Mouse (Mus musculus): ENCODE measurements around the gene Pls1. TPM values are rescaled to one million over a fixed set of nuclear protein-coding genes. Genes with fewer than 3 reads are reported as not detected.

Pls1 gene
- polyA plus RNA-seq, 1 experiment from 2014 or later, result 22.0 TPM

DNA sequence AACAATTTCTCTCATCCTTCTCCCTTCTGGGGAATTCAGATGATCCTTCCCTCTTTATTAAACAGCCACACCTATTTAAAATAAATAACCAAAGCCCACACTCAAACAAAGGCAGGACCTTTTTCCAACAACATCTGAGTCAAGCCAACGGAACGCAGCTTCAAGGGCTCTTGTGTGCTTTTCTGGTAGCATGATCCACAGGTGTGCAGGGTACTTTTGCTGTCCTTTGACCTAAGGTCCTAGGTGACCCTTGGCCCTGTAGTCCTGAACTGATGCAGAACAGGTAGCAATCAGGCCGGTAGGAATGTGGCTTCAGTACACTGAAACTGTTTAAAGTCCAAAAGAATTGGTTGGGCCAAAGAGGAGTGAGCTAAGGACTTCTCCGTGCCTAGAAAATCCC, 600 bp upstream of the Pls1 start:
- H3K4me3 ChIP-seq (ENCODE audit: low read length), result no peak overlapping the region
- no peaks in the 10 kb centered on the region for H3K9me3 ChIP-seq (ENCODE audit: low read length)
- H3K27ac ChIP-seq (ENCODE audit: low read length), result no peak overlapping the region
- ATAC-seq (ENCODE audit: low FRiP score, low TSS enrichment), result no peak
- H3K27me3 ChIP-seq (ENCODE audit: insufficient read depth, low read length), result peaks cover 11% of the 10 kb centered on the region
- H3K9ac ChIP-seq (replicated peaks; ENCODE audit: low read length), result no peak overlapping the region
- peaks cover 9% of the 10 kb centered on the region; the same call in 1 of the 2 replicates for H3K4me1 ChIP-seq (ENCODE audit: insufficient read depth, low read length)
- no peaks in the 10 kb centered on the region for H3K36me3 ChIP-seq (ENCODE audit: insufficient read depth, low read length)
- 57% methylated on average over 4 of the region's 4 CpGs for WGBS
- peak overlapping the region; percentile 93 for H3K4me2 ChIP-seq (replicated peaks; ENCODE audit: low read depth, low read length)

- H3K4me2 ChIP-seq (replicated peaks; ENCODE audit: low read depth, low read length), result no peak overlapping the region
- 0 out of 2 replicates have a peak, but pooled peaks cover 2% of the 10 kb centered on the region for H3K27me3 ChIP-seq (ENCODE audit: insufficient read depth, low read length)
- no peak for ATAC-seq (ENCODE audit: low FRiP score, low TSS enrichment)
- H3K4me3 ChIP-seq (ENCODE audit: low read length), result no peak overlapping the region
- no peak overlapping the region for H3K9ac ChIP-seq (replicated peaks; ENCODE audit: low read length)
- 80% methylated on average over 3 of the region's 3 CpGs for WGBS
- peaks cover 9% of the 10 kb centered on the region; the same call in 1 of the 2 replicates for H3K4me1 ChIP-seq (ENCODE audit: insufficient read depth, low read length)
- no peaks in the 10 kb centered on the region for H3K9me3 ChIP-seq (ENCODE audit: low read length)
- no peaks in the 10 kb centered on the region for H3K36me3 ChIP-seq (ENCODE audit: insufficient read depth, low read length)
- H3K27ac ChIP-seq (ENCODE audit: low read length), result no peak overlapping the region
Observed at GRCm38 (mm10) chr9:95839424-95839823, 5.7 kb downstream of the Pls1 start.

DNA sequence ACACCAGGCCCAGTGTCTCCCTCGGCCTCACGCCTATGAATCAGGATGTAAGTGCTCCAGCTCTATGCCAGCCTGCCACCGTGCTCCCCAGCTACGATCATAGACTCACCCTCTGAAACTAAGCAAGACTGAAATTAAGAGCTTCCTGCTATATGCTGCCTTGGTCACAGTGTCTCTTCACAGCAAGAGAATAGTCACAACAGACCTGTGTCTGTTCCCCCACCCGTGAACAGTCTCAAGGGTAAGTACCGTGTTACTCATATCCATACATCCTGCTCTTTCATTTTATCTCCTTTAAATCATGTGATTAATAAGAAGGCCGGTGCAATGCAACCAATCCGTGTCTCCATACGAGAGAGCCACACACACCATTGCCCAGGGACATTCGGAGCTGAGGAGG, 9.4 kb downstream of the Pls1 start:
- Histone ChIP-seq H3K4me2 (replicated peaks; ENCODE audit: low read depth, low read length) (no peak overlapping the region), H3K4me1 (ENCODE audit: insufficient read depth, low read length) (no peaks in the 10 kb centered on the region), H3K9me3 (ENCODE audit: low read length) (no peaks in the 10 kb centered on the region), H3K9ac (replicated peaks; ENCODE audit: low read length) (no peak overlapping the region), H3K27me3 (ENCODE audit: insufficient read depth, low read length) (no peaks in the 10 kb centered on the region), H3K36me3 (ENCODE audit: insufficient read depth, low read length) (no peaks in the 10 kb centered on the region), H3K27ac (ENCODE audit: low read length) (no peak overlapping the region), H3K4me3 (ENCODE audit: low read length) (no peak overlapping the region)
- 84% methylated on average over 10 of the region's 10 CpGs for WGBS
- ATAC-seq (ENCODE audit: low FRiP score, low TSS enrichment), result no peak

DNA sequence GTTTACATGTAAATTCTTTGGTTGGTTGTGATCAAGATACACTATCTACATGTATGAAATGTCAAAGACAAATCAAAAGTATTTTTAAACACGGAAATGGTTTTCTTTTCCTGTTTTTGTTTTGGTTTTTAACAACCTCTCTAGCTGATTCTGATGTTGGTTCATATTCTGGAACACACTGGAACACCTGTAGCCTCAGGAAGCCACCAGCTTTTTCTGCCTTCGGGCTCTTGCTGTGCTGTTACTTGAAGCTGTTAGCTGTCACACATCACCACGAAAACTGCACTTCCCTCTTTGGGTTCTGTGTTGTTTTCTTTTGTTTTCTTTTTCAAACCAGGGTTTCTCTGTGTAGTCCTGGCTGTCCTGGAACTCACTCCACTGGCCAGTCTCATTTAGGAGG, 10.3 kb downstream of the Pls1 start:
- ATAC-seq (ENCODE audit: low FRiP score, low TSS enrichment), result no peak

DNA sequence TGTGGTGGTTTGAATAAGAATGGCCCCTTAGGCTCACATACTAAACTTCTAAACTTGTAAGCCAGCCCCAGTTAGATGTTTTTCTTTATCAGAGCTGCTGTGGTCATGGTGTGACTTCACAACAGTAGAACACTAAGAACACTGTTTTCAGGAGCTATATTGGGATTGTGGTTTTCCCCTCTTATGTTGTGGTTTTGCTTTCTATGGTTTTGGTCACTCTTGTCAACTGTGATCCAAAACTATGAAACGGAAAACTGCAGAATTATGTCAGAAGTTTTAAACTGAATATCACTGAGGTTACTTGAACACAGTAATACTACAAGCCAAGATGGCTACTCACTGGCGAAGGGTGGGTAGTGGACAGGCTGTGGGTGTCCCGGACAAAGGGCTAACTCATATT, 12.4 kb downstream of the Pls1 start:
- no peak overlapping the region for H3K4me3 ChIP-seq (ENCODE audit: low read length)
- no peaks in the 10 kb centered on the region for H3K27me3 ChIP-seq (ENCODE audit: insufficient read depth, low read length)
- 84% methylated on average over 3 of the region's 3 CpGs for WGBS
- ATAC-seq (ENCODE audit: low FRiP score, low TSS enrichment), result no peak
- H3K9ac ChIP-seq (replicated peaks; ENCODE audit: low read length), result no peak overlapping the region
- H3K4me1 ChIP-seq (ENCODE audit: insufficient read depth, low read length), result no peaks in the 10 kb centered on the region
- no peak overlapping the region for H3K27ac ChIP-seq (ENCODE audit: low read length)
- no peak overlapping the region for H3K4me2 ChIP-seq (replicated peaks; ENCODE audit: low read depth, low read length)
- H3K9me3 ChIP-seq (ENCODE audit: low read length), result no peaks in the 10 kb centered on the region
- no peaks in the 10 kb centered on the region for H3K36me3 ChIP-seq (ENCODE audit: insufficient read depth, low read length)

More for the DNA sequence above, 10.3 kb downstream of the Pls1 start:
- Histone ChIP-seq H3K9ac (replicated peaks; ENCODE audit: low read length) (no peak overlapping the region), H3K27me3 (ENCODE audit: insufficient read depth, low read length) (no peaks in the 10 kb centered on the region), H3K4me2 (replicated peaks; ENCODE audit: low read depth, low read length) (no peak overlapping the region), H3K4me3 (ENCODE audit: low read length) (no peak overlapping the region), H3K9me3 (ENCODE audit: low read length) (no peaks in the 10 kb centered on the region), H3K4me1 (ENCODE audit: insufficient read depth, low read length) (no peaks in the 10 kb centered on the region), H3K36me3 (ENCODE audit: insufficient read depth, low read length) (no peaks in the 10 kb centered on the region), H3K27ac (ENCODE audit: low read length) (no peak overlapping the region)
- 67% methylated on average over 3 of the region's 3 CpGs for WGBS

DNA sequence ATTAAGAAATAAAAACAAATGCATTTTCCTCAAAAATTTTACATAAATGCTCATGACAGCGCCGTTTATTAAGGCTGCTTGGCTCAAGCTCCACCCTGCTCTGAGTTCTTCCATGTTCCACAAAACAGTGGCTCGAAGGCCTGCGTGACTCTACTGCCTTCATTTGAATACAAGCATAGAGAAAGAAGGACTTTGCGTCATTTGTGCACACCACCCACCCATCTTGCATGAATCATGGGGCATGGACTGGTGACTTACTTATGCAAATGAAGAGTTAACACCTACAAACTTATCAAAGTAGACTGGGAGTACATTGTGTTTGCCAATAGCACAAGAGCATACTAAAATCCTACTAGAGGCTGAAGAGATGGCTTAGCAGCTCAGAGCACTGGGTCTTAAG, 17.5 kb downstream of the Pls1 start:
- no peak overlapping the region for H3K27ac ChIP-seq (ENCODE audit: low read length)
- no peak overlapping the region for H3K4me3 ChIP-seq (ENCODE audit: low read length)
- H3K4me1 ChIP-seq (ENCODE audit: insufficient read depth, low read length), result no peaks in the 10 kb centered on the region
- no peaks in the 10 kb centered on the region for H3K27me3 ChIP-seq (ENCODE audit: insufficient read depth, low read length)
- no peak overlapping the region for H3K4me2 ChIP-seq (replicated peaks; ENCODE audit: low read depth, low read length)
- WGBS, result 92% methylated on average over 5 of the region's 5 CpGs
- H3K36me3 ChIP-seq (ENCODE audit: insufficient read depth, low read length), result no peaks in the 10 kb centered on the region
- no peaks in the 10 kb centered on the region for H3K9me3 ChIP-seq (ENCODE audit: low read length)
- H3K9ac ChIP-seq (replicated peaks; ENCODE audit: low read length), result no peak overlapping the region
- no peak for ATAC-seq (ENCODE audit: low FRiP score, low TSS enrichment)

DNA sequence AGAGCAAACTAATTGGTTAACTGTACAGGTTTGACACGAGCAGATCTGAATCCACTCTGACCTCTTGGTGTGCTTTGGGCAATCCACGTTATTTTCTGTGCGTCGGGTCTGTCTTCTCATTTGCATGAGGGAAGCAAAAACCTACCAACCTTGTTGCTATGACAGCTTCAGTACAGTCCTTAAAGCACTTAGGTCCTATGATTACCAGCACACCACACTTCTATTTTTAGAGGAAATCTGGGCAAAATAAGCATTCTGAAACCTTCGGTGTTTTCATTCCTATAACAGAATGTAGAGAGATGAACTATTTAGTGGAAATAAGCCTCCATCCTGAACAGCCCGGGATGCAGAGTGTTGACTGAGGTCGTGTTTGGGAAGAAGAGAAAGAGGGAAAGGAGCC, 22.6 kb downstream of the Pls1 start:
- Histone ChIP-seq H3K9me3 (ENCODE audit: low read length) (no peaks in the 10 kb centered on the region), H3K4me3 (ENCODE audit: low read length) (no peak overlapping the region), H3K9ac (replicated peaks; ENCODE audit: low read length) (no peak overlapping the region), H3K36me3 (ENCODE audit: insufficient read depth, low read length) (no peaks in the 10 kb centered on the region), H3K27me3 (ENCODE audit: insufficient read depth, low read length) (no peaks in the 10 kb centered on the region), H3K27ac (ENCODE audit: low read length) (no peak overlapping the region), H3K4me2 (replicated peaks; ENCODE audit: low read depth, low read length) (no peak overlapping the region), H3K4me1 (ENCODE audit: insufficient read depth, low read length) (no peaks in the 10 kb centered on the region)
- no peak for ATAC-seq (ENCODE audit: low FRiP score, low TSS enrichment)
- 75% methylated on average over 7 of the region's 7 CpGs for WGBS

- Histone ChIP-seq H3K4me3 (ENCODE audit: low read length) (no peak overlapping the region), H3K36me3 (ENCODE audit: insufficient read depth, low read length) (no peaks in the 10 kb centered on the region), H3K9me3 (ENCODE audit: low read length) (0 out of 2 replicates have a peak, but pooled peaks cover 2% of the 10 kb centered on the region), H3K27ac (ENCODE audit: low read length) (no peak overlapping the region), H3K4me1 (ENCODE audit: insufficient read depth, low read length) (peaks cover 12% of the 10 kb centered on the region), H3K4me2 (replicated peaks; ENCODE audit: low read depth, low read length) (no peak overlapping the region), H3K9ac (replicated peaks; ENCODE audit: low read length) (no peak overlapping the region), H3K27me3 (ENCODE audit: insufficient read depth, low read length) (no peaks in the 10 kb centered on the region)
- ATAC-seq (ENCODE audit: low FRiP score, low TSS enrichment), result no peak
- 74% methylated on average over 4 of the region's 4 CpGs for WGBS
Observed at GRCm38 (mm10) chr9:95815706-95816105, 29.4 kb downstream of the Pls1 start.

GRCm38 (mm10) chr9:95815015-95815673, 30.0 kb downstream of the Pls1 start:
- H3K36me3 ChIP-seq (ENCODE audit: insufficient read depth, low read length), result no peaks in the 10 kb centered on the region
- no peak overlapping the region for H3K4me3 ChIP-seq (ENCODE audit: low read length)
- no peak overlapping the region for H3K9ac ChIP-seq (replicated peaks; ENCODE audit: low read length)
- WGBS, result 77% methylated on average over 11 of the region's 11 CpGs
- no peaks in the 10 kb centered on the region for H3K27me3 ChIP-seq (ENCODE audit: insufficient read depth, low read length)
- H3K4me2 ChIP-seq (replicated peaks; ENCODE audit: low read depth, low read length), result no peak overlapping the region
- H3K9me3 ChIP-seq (ENCODE audit: low read length), result 0 out of 2 replicates have a peak, but pooled peaks cover 2% of the 10 kb centered on the region
- peaks cover 12% of the 10 kb centered on the region for H3K4me1 ChIP-seq (ENCODE audit: insufficient read depth, low read length)
- no peak for ATAC-seq (ENCODE audit: low FRiP score, low TSS enrichment)
- 0 out of 2 replicates have a peak overlapping the region, but pooled peaks have one; percentile 21 for H3K27ac ChIP-seq (ENCODE audit: low read length)

GRCm38 (mm10) chr9:95813721-95814531, 31.2 kb downstream of the Pls1 start:
- peaks cover 12% of the 10 kb centered on the region for H3K4me1 ChIP-seq (ENCODE audit: insufficient read depth, low read length)
- no peak overlapping the region for H3K27ac ChIP-seq (ENCODE audit: low read length)
- no peak overlapping the region for H3K4me2 ChIP-seq (replicated peaks; ENCODE audit: low read depth, low read length)
- no peak overlapping the region for H3K9ac ChIP-seq (replicated peaks; ENCODE audit: low read length)
- no peak overlapping the region for H3K4me3 ChIP-seq (ENCODE audit: low read length)
- WGBS, result 46% methylated on average over 20 of the region's 20 CpGs
- H3K9me3 ChIP-seq (ENCODE audit: low read length), result 0 out of 2 replicates have a peak, but pooled peaks cover 2% of the 10 kb centered on the region
- H3K36me3 ChIP-seq (ENCODE audit: insufficient read depth, low read length), result no peaks in the 10 kb centered on the region
- H3K27me3 ChIP-seq (ENCODE audit: insufficient read depth, low read length), result no peaks in the 10 kb centered on the region
- peak; percentile 61 for ATAC-seq (ENCODE audit: low FRiP score, low TSS enrichment)
